Mouse (Mus musculus): ENCODE data around the gene Gpr82. TPM values are rescaled to one million over a fixed set of nuclear protein-coding genes. Genes with fewer than 3 reads are reported as not detected.

Gpr82 gene
- polyA plus RNA-seq, 2 experiments from 2014 or later, result 0.12 TPM; not detected in 1

DNA sequence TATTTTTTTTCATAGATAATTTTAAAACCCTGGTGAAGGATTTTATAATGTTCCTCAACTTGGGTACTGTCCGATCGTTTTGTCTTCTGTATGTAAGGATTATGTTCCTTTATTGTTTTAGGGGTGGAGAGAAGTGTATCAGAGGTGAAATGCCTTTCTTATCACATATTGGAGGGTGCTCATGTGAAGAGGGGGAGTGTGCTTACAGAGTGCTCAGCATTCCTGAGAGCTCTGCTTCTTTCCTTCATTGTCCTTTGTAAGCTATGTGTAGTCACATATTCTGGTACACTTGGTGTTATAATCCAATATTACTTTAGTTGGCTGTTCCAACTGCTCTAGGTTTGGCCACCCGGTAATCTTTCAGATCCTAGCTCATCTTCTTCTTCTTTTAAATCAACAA is 39.5 kb downstream of the Gpr82 start:
- no peak for ATAC-seq

DNA sequence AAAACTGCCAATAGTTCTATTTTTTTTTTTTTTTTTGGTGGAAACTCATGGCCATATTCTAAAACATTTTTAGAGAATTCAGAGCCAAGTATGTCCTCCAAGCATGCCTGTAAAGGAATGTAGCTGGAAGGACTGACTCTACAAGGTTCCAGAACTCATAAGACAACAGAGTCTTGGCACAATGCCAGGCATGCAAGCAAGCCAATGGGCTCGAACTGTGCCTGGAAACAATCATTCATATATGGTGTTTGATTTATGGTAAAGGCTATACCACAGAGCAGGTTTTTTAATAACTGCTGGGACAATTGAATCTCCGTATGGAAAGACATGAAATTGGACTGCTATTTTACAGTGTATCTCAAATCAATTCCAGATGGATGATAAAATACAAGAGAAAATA is 43.9 kb downstream of the Gpr82 start:
- ATAC-seq, result no peak

DNA sequence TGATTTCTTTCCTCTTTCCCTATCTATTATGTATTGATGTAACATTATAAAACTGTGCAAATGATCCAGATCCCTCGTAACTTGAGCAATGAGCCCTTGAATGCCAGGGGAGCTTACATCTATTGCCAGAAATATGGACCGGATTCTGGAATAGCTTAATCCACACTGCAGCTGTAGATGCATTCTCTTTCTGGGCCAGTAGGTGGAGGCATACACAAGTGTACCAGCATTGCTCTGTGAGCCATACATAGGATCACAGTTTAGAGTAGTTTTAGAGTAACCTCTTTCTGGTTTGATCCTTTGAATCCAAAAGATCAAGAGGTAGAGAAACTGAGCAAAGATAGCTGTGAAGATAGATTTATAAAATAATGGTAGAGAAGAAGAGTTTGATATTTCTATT is 49.0 kb downstream of the Gpr82 start:
- peak; percentile 49 for ATAC-seq

Other genes with a start within 250 kb of the Gpr82 start
- gene Nyx, start 195.3 kb upstream of the Gpr82 start, polyA plus RNA-seq (2017; shearing (Covaris generic)), result under 1 TPM in 1 of 2 experiments, not detected in 1; 0.08 TPM
- gene Gpr34, start 29.3 kb upstream of the Gpr82 start, polyA plus RNA-seq (2017; shearing (Covaris generic)), result 10 to 100 TPM; 39.1 to 41.9 TPM
- gene Cask, start 190.0 kb downstream of the Gpr82 start, polyA plus RNA-seq (2017; shearing (Covaris generic)), result under 1 TPM; 0.62 to 0.89 TPM

Data from CD4-positive, CD25-positive, alpha-beta regulatory T cell, adult 4 months (primary cell).